Mouse (Mus musculus) embryonic facial prominence, embryonic 10.5 days (tissue): ENCODE results near the gene Tmem214. TPM values are rescaled to one million over a fixed set of nuclear protein-coding genes. Genes with fewer than 3 reads are reported as not detected.
A peak's percentile ranks its signal among the peaks of the same experiment; 100 is the strongest.

ENCODE experiments used
- DNase-seq: peaks from one replicate; pipeline ENCODE4 v3.0.0-alpha.2; 2017; ENCODE audit warnings: low spot score
- H3K27ac ChIP-seq: fragments of 300-500 bp; sonication (generic); replicated peaks from 2 replicates; pipeline ENCODE4 v1.5.1; 2016; ENCODE audit warnings: mild to moderate bottlenecking
- H3K27me3 ChIP-seq: fragments of 300-500 bp; sonication (generic); replicated peaks from 2 replicates; pipeline ENCODE4 v1.6.1; 2016; ENCODE audit warnings: low read depth, mild to moderate bottlenecking; ENCODE audit not compliant: poor library complexity, severe bottlenecking
- H3K36me3 ChIP-seq: fragments of 300-500 bp; sonication (generic); replicated peaks from 2 replicates; pipeline ENCODE4 v1.6.1; 2016; ENCODE audit warnings: mild to moderate bottlenecking, moderate library complexity
- H3K4me1 ChIP-seq: fragments of 300-500 bp; sonication (generic); 2 replicates; pipeline ENCODE4 v1.6.1; 2016
- H3K4me3 ChIP-seq: fragments of 300-500 bp; sonication (generic); 2 replicates; pipeline ENCODE4 v1.5.1; 2016; ENCODE audit warnings: mild to moderate bottlenecking, moderate library complexity
- H3K9me3 ChIP-seq: fragments of 300-500 bp; sonication (generic); 2 replicates; pipeline ENCODE4 v1.6.1; 2016; ENCODE audit warnings: mild to moderate bottlenecking
- WGBS: fragments of 180-500 bp; shearing (Covaris S2); methylation state at CpG from one replicate; pipeline ENCODE4 v1.1.7; 2016; 5-methylcytosine and 5-hydroxymethylcytosine counted together
- polyA plus RNA-seq: library from polyadenylated mRNA; unstranded; fragments of >200 nt; fragmentation: Nextera tagmentation; extraction: Ambion mirVana; gene quantifications from 2 replicates; pipeline ENCODE4 v1.2.1, GENCODE M21; 2016

Tmem214 gene
- polyA plus RNA-seq, 1 experiment from 2014 or later, result 68.7 TPM

DNA sequence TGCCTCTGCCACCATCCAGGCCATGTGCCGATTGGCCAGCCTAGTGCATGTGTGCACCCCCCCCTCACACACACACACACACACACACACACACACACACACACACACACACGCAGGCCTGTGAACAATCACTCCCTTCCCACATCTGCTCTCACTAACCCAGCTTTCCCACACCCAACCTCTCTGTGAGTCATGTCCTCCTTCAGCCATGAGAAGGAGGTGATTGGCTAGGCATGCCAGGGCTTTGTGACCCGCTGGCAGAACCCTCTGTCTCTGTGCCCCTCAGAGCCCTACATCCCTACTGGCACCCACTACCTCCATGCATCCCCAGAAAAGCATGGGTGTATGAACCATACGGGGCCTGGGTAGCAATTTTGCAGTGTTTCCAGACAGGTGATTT lies 14.3 kb upstream of the Tmem214 start:
- WGBS, result 78% methylated on average over 4 of the region's 4 CpGs
- Histone ChIP-seq H3K9me3 (no peaks in the 10 kb centered on the region), H3K36me3 (no peaks in the 10 kb centered on the region), H3K4me3 (no peak overlapping the region), H3K27me3 (no peaks in the 10 kb centered on the region), H3K4me1 (peaks cover 9% of the 10 kb centered on the region), H3K27ac (no peak overlapping the region)
- no peak for DNase-seq

- no peaks in the 10 kb centered on the region for H3K27me3 ChIP-seq
- 43% methylated on average over 3 of the region's 3 CpGs for WGBS
- H3K4me3 ChIP-seq, result no peak overlapping the region
- no peak for DNase-seq
- no peak overlapping the region for H3K27ac ChIP-seq
- no peaks in the 10 kb centered on the region for H3K9me3 ChIP-seq
- peaks cover 2% of the 10 kb centered on the region; the same call in 1 of the 2 replicates for H3K4me1 ChIP-seq
- no peaks in the 10 kb centered on the region for H3K36me3 ChIP-seq
Observed at GRCm38 (mm10) chr5:30855674-30856073, 12.1 kb upstream of the Tmem214 start.

- DNase-seq, result no peak
- Histone ChIP-seq H3K27me3 (no peaks in the 10 kb centered on the region), H3K4me1 (no peaks in the 10 kb centered on the region), H3K27ac (no peak overlapping the region), H3K4me3 (no peak overlapping the region), H3K36me3 (no peaks in the 10 kb centered on the region), H3K9me3 (no peaks in the 10 kb centered on the region)
- WGBS, result 82% methylated on average over 2 of the region's 2 CpGs
Observed at GRCm38 (mm10) chr5:30856124-30856523, 11.7 kb upstream of the Tmem214 start.

DNA sequence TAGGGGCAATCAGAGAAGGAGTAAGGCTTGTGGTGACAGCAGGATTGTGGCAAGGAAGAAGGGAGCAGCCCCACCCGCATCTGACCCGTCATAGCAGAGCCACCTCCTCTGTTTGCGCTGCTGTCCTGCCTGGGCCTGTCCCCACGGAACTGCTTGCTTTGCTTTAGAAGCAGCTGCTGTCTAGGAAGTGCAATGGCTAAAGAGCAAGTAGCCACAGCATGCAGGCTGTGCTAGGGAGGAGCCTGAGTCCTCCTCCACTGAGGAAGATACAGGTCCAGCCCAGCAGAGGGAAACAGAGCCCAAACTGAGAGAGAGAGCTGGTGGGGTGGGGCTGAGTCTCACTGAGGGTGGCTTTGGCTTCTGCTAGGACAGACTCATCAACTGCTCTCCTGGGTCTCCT lies 4.0 kb upstream of the Tmem214 start:
- Histone ChIP-seq H3K9me3 (no peaks in the 10 kb centered on the region), H3K4me1 (peaks cover 14% of the 10 kb centered on the region), H3K27me3 (0 out of 2 replicates have a peak, but pooled peaks cover 9% of the 10 kb centered on the region), H3K4me3 (no peak overlapping the region), H3K27ac (no peak overlapping the region), H3K36me3 (peaks cover 14% of the 10 kb centered on the region; the same call in 1 of the 2 replicates)
- WGBS, result 42% methylated on average over 4 of the region's 4 CpGs
- DNase-seq, result peak; percentile 15

DNA sequence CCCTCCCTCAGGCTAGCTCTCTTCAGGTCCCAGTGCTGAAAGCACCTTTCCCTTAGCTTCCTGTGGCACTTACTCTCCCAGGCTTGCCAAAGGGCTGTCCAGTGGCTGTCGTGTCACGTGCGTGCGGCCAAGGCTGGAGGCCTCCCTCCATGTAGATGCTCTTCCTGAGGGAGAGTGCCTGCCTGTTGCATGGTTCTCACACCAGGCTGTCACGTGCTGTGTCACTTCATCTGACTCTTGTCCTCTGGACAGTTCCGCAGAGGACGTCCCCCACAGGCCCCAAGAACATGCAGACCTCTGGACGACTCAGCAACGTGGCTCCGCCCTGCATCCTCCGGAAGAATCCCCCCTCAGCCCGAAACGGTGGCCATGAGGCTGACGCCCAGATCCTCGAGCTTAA lies 3.5 kb upstream of the Tmem214 start:
- H3K4me1 ChIP-seq, result peaks cover 19% of the 10 kb centered on the region

DNA sequence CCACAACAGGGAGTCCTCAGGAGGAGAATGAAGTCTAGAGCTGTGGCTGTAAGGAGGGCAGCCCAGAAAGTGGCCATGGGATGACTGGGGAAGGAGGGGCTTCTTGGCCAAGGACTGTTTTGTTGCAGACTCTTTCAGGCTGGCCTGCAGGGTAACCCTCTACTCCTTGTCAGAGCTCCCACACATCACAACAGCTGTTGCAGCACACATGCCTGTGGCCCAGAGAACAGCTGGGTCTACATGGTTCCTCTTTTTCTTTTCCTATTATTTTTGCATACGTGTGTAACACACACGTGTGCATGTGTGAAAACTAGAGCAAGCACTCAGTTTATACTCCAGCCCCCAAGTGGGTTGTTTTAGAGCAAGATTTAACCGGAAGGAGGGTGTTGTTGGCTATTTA lies 941 bp upstream of the Tmem214 start:
- no peak overlapping the region for H3K27ac ChIP-seq
- no peak overlapping the region for H3K4me3 ChIP-seq
- H3K36me3 ChIP-seq, result peaks cover 28% of the 10 kb centered on the region
- H3K9me3 ChIP-seq, result no peaks in the 10 kb centered on the region
- H3K27me3 ChIP-seq, result 0 out of 2 replicates have a peak, but pooled peaks cover 9% of the 10 kb centered on the region
- WGBS, result 88% methylated on average over 3 of the region's 3 CpGs
- peaks cover 30% of the 10 kb centered on the region for H3K4me1 ChIP-seq
- DNase-seq, result no peak

More for the DNA sequence above, 3.5 kb upstream of the Tmem214 start:
- WGBS, result 41% methylated on average over 15 of the region's 15 CpGs
- no peak overlapping the region for H3K27ac ChIP-seq
- no peak for DNase-seq
- no peaks in the 10 kb centered on the region for H3K9me3 ChIP-seq
- H3K27me3 ChIP-seq, result 0 out of 2 replicates have a peak, but pooled peaks cover 9% of the 10 kb centered on the region
- H3K4me3 ChIP-seq, result no peak overlapping the region
- peaks cover 14% of the 10 kb centered on the region; the same call in 1 of the 2 replicates for H3K36me3 ChIP-seq

GRCm38 (mm10) chr5:30868981-30869380 lies 1.2 kb downstream of the Tmem214 start:
- Histone ChIP-seq H3K27me3 (0 out of 2 replicates have a peak, but pooled peaks cover 6% of the 10 kb centered on the region), H3K4me3 (peak overlapping the region; percentile 91), H3K36me3 (peaks cover 49% of the 10 kb centered on the region), H3K27ac (peak overlapping the region; percentile 92), H3K4me1 (peaks cover 25% of the 10 kb centered on the region), H3K9me3 (no peaks in the 10 kb centered on the region)
- 14% methylated on average over 9 of the region's 9 CpGs for WGBS
- peak; percentile 57 for DNase-seq

DNA sequence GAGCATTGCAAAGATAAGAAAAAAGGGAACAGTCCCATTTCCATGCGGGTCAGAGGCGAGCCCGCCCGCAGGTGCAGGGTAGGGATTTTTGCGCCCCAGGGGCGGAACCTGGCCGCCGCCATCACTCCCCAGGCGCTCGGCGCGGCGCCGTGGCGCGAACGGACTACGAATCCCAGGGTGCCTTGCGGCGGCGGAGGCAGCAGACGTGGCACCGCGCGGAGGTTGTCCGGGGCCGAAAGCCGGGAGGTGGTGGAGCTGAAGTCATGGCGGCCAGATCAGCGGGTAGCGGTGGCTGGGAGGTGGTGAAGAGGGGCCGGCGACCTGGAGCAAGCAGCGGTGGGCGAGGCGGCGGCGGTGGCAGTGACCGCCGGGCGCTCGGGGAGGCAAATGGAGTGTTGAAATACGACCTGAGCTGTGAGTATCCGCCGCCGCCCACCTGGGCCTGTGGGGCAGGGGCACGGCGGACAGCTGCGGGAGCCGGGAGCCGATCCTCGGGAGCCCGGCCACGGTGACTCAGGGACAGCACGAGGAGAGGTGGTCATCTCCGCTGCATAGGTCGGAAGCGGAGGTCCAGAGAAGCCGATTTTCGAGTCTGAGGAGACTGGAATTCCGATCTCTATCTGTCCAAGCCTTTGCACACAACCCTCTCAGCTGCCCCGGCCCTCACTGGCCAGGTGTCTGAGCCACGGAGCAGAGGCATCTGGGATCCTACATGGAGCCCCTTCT lies 1.8 kb downstream of the Tmem214 start:
- DNase-seq, result peak; percentile 93
- Histone ChIP-seq H3K27ac (peak overlapping the region; percentile 92), H3K4me3 (peak overlapping the region; percentile 91), H3K36me3 (peaks cover 55% of the 10 kb centered on the region), H3K9me3 (no peaks in the 10 kb centered on the region), H3K4me1 (peaks cover 20% of the 10 kb centered on the region), H3K27me3 (0 out of 2 replicates have a peak, but pooled peaks cover under 1% of the 10 kb centered on the region)
- under 1% methylated on average over 63 of the region's 63 CpGs for WGBS

- H3K27ac ChIP-seq, result peak overlapping the region; percentile 92
Observed at GRCm38 (mm10) chr5:30870131-30870406, 2.3 kb downstream of the Tmem214 start.

DNA sequence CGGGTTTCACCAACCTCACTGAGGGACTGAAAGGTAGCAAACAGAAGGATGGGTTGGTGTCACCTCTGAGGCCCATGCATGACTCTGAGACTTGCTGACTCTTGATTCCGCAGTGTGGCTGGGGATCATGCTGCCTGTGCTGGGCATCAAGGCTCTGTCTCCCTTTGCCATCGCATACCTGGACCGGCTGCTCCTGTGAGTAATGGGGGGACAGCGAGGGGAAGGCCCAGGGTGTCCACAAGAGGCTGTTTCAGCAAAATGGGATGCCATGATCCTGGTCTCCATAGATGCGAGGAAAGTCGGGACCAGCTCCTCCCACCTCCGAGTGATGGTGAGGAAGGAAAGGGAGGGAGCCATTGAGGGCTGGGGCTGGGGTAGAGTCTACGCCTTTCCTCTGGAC lies 4.8 kb downstream of the Tmem214 start:
- DNase-seq, result no peak
- no peaks in the 10 kb centered on the region for H3K9me3 ChIP-seq
- H3K36me3 ChIP-seq, result peaks cover 70% of the 10 kb centered on the region
- H3K27ac ChIP-seq, result no peak overlapping the region
- no peak overlapping the region for H3K4me3 ChIP-seq
- peaks cover 19% of the 10 kb centered on the region for H3K4me1 ChIP-seq
- 92% methylated on average over 9 of the region's 9 CpGs for WGBS
- no peaks in the 10 kb centered on the region for H3K27me3 ChIP-seq

More at GRCm38 (mm10) chr5:30870131-30870406, 2.3 kb downstream of the Tmem214 start:
- Histone ChIP-seq H3K4me3 (peak overlapping the region; percentile 91), H3K36me3 (peaks cover 55% of the 10 kb centered on the region), H3K4me1 (peaks cover 19% of the 10 kb centered on the region), H3K9me3 (no peaks in the 10 kb centered on the region), H3K27me3 (no peaks in the 10 kb centered on the region)
- WGBS, result 34% methylated on average over 2 of the region's 2 CpGs
- DNase-seq, result no peak

DNA sequence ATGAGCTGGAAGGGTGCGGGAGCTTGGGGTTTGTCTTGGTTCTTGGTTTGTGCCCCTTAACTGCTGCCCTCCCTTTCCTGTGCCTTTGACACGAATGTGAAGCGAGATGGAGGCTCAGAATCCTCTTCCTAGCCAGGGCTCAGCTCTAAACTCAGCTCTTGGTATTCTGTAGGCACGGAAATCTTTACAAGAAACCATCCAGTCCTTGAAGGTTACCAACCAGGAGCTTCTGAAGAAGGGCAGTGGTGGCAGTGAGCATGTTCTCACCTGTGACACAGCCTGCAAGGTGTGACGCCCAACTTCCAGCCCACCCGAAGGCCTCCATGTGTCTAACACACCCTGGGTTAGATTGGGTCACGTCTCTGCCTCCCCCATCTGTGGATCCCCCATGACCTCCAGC lies 6.6 kb downstream of the Tmem214 start:
- 93% methylated on average over 7 of the region's 7 CpGs for WGBS
- no peak for DNase-seq
- Histone ChIP-seq H3K4me1 (peaks cover 23% of the 10 kb centered on the region), H3K27ac (no peak overlapping the region), H3K9me3 (no peaks in the 10 kb centered on the region), H3K27me3 (no peaks in the 10 kb centered on the region), H3K4me3 (no peak overlapping the region), H3K36me3 (peaks cover 78% of the 10 kb centered on the region)

- DNase-seq, result no peak
- no peaks in the 10 kb centered on the region for H3K27me3 ChIP-seq
- H3K4me1 ChIP-seq, result peaks cover 12% of the 10 kb centered on the region
- peaks cover 48% of the 10 kb centered on the region for H3K36me3 ChIP-seq
- no peak overlapping the region for H3K4me3 ChIP-seq
- H3K9me3 ChIP-seq, result no peaks in the 10 kb centered on the region
- WGBS, result 43% methylated on average over 6 of the region's 6 CpGs
- no peak overlapping the region for H3K27ac ChIP-seq
Observed at GRCm38 (mm10) chr5:30878616-30879015, 10.8 kb downstream of the Tmem214 start.

GRCm38 (mm10) chr5:30879347-30879943 lies 11.6 kb downstream of the Tmem214 start:
- peaks cover 12% of the 10 kb centered on the region for H3K4me1 ChIP-seq
- no peaks in the 10 kb centered on the region for H3K9me3 ChIP-seq
- H3K4me3 ChIP-seq, result no peak overlapping the region
- DNase-seq, result no peak
- no peak overlapping the region for H3K27ac ChIP-seq
- peaks cover 39% of the 10 kb centered on the region for H3K36me3 ChIP-seq
- H3K27me3 ChIP-seq, result no peaks in the 10 kb centered on the region
- 85% methylated on average over 5 of the region's 5 CpGs for WGBS
